Mouse (Mus musculus) embryonic facial prominence, embryonic 14.5 days (tissue): Measurements from ENCODE around the gene Birc5. TPM values are rescaled to one million over a fixed set of nuclear protein-coding genes. Genes with fewer than 3 reads are reported as not detected.

Source experiments
- ATAC-seq: fragments of 200-750 bp; cut with Nextera tagmentation; 2 replicates; pipeline ENCODE4 v1.8.0; 2017; ENCODE audit warnings: low read depth, moderate number of reproducible peaks, moderate TSS enrichment
- DNase-seq: peaks from one replicate; pipeline ENCODE4 v3.0.0-alpha.2; 2015; ENCODE audit warnings: low spot score
- H3K27ac ChIP-seq: fragments of 300-500 bp; sonication (generic); replicated peaks from 2 replicates; pipeline ENCODE4 v1.5.1; 2014; ENCODE audit warnings: low read depth, mild to moderate bottlenecking, low read length, moderate library complexity
- H3K27me3 ChIP-seq: fragments of 300-500 bp; sonication (generic); replicated peaks from 2 replicates; pipeline ENCODE4 v1.6.1; 2014; ENCODE audit warnings: low read length; ENCODE audit not compliant: control insufficient read depth, insufficient read depth
- H3K36me3 ChIP-seq: fragments of 300-500 bp; sonication (generic); 2 replicates; pipeline ENCODE4 v1.6.1; 2014; ENCODE audit warnings: low read length, mixed read lengths; ENCODE audit not compliant: control insufficient read depth, insufficient read depth
- H3K4me1 ChIP-seq: fragments of 300-500 bp; sonication (generic); 2 replicates; pipeline ENCODE4 v1.6.1; 2014; ENCODE audit warnings: antibody characterized with exemption, low read length; ENCODE audit not compliant: control insufficient read depth, insufficient read depth
- H3K4me2 ChIP-seq: fragments of 300-500 bp; sonication (generic); 2 replicates; pipeline ENCODE4 v1.6.1; 2014; ENCODE audit warnings: low read depth, mild to moderate bottlenecking, low read length, moderate library complexity, mixed read lengths
- H3K4me3 ChIP-seq: fragments of 300-500 bp; sonication (generic); 2 replicates; pipeline ENCODE4 v1.5.1; 2014; ENCODE audit warnings: low read depth, mild to moderate bottlenecking, low read length
- H3K9ac ChIP-seq: fragments of 300-500 bp; sonication (generic); 2 replicates; pipeline ENCODE4 v1.6.1; 2014; ENCODE audit warnings: low read depth, mild to moderate bottlenecking, low read length, moderate library complexity, mixed read lengths
- H3K9me3 ChIP-seq: fragments of 300-500 bp; sonication (generic); 2 replicates; pipeline ENCODE4 v1.6.1; 2016; ENCODE audit warnings: low read length; ENCODE audit not compliant: control insufficient read depth
- WGBS: fragments of 180-500 bp; shearing (Covaris S2); extraction: QIAGEN DNeasy Blood & Tissue Kit; methylation state at CpG from one replicate; pipeline ENCODE4 v1.1.7; 2014; 5-methylcytosine and 5-hydroxymethylcytosine counted together
- polyA plus RNA-seq: library from polyadenylated mRNA; unstranded; fragments of >200 nt; fragmentation: Nextera tagmentation; extraction: Ambion mirVana; gene quantifications from 2 replicates; pipeline ENCODE4 v1.2.1, GENCODE M21; 2014

Gene Birc5
- polyA plus RNA-seq, 1 experiment from 2014 or later: 229 TPM

DNA sequence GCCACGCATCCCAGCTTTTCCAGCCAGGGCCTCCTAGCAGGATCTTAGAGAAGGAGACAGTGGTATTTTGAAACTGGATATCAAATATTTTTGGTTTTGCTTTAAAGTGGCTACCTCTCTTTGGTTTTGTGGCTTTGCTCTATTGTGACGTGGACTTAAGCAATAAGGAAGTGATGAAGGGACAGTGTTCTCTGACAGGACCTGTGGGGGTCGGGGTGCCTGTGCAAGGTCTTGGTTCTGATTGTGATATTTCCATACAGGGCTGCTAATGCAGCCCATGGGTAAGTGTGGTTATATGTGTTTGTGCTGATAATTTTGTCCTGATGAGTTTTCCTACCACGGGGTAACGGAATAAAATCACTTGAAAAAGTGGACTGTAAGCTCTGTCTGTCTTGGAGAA lies 6.3 kb downstream of the Birc5 start:
- no peak overlapping the region for H3K27ac ChIP-seq
- H3K4me1 ChIP-seq: peaks cover 10% of the 10 kb centered on the region
- H3K9me3 ChIP-seq: no peaks in the 10 kb centered on the region
- H3K4me2 ChIP-seq: no peak overlapping the region
- no peak for ATAC-seq
- 93% methylated on average over 5 of the region's 5 CpGs for WGBS
- peaks cover 12% of the 10 kb centered on the region for H3K27me3 ChIP-seq
- H3K9ac ChIP-seq: no peak overlapping the region
- peaks cover 57% of the 10 kb centered on the region for H3K36me3 ChIP-seq
- DNase-seq: no peak
- H3K4me3 ChIP-seq: no peak overlapping the region

GRCm38 (mm10) chr11:117855975-117856374 lies 6.9 kb downstream of the Birc5 start:
- Histone ChIP-seq H3K4me1 (peaks cover 10% of the 10 kb centered on the region; the same call in 1 of the 2 replicates), H3K9me3 (no peaks in the 10 kb centered on the region), H3K36me3 (peaks cover 57% of the 10 kb centered on the region), H3K9ac (no peak overlapping the region), H3K4me2 (no peak overlapping the region), H3K27ac (no peak overlapping the region), H3K27me3 (peaks cover 18% of the 10 kb centered on the region), H3K4me3 (no peak overlapping the region)
- 81% methylated on average over 1 of the region's 1 CpGs for WGBS
- ATAC-seq (no peak), DNase-seq (no peak)

- DNase-seq (no peak), ATAC-seq (no peak)
- Histone ChIP-seq H3K36me3 (peaks cover 49% of the 10 kb centered on the region), H3K4me2 (no peak overlapping the region), H3K4me3 (no peak overlapping the region), H3K9ac (no peak overlapping the region), H3K9me3 (no peaks in the 10 kb centered on the region), H3K27ac (no peak overlapping the region), H3K27me3 (peaks cover 24% of the 10 kb centered on the region), H3K4me1 (peaks cover 8% of the 10 kb centered on the region; the same call in 1 of the 2 replicates)
- WGBS: 97% methylated on average over 10 of the region's 10 CpGs
Observed at GRCm38 (mm10) chr11:117857462-117857861, 8.4 kb downstream of the Birc5 start.

- Histone ChIP-seq H3K4me2 (no peak overlapping the region), H3K27ac (no peak overlapping the region), H3K9ac (no peak overlapping the region), H3K27me3 (peaks cover 32% of the 10 kb centered on the region), H3K4me1 (peaks cover 8% of the 10 kb centered on the region; the same call in 1 of the 2 replicates), H3K36me3 (peaks cover 40% of the 10 kb centered on the region), H3K4me3 (no peak overlapping the region), H3K9me3 (no peaks in the 10 kb centered on the region)
- ATAC-seq (no peak), DNase-seq (no peak)
- 53% methylated on average over 3 of the region's 3 CpGs for WGBS
Observed at GRCm38 (mm10) chr11:117858392-117858791, 9.3 kb downstream of the Birc5 start.

DNA sequence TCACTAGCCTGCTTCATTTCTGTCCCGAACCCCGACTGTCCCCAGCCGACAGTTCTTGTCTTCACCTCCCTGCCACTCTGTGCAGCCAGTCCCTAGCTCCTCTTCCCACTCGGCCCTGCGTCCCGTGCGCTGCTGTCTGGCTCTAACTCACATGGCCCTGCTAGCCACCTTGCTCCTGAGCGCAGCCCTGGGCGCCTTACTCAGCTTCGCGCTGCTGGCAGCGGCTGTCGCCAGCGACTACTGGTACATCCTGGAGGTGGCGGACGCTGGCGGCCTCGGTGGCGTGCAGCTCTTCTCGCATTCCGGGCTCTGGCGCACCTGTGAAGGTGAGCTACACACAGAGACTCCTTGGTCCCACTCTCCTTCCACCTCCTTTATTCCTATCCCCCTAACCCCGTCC lies 11.6 kb downstream of the Birc5 start, which contains the start of gene Tmem235:
Gene Tmem235 (plus strand): TSS at position 152 of the 400 bp plus-strand sequence.
- Histone ChIP-seq H3K9me3 (no peaks in the 10 kb centered on the region), H3K9ac (peak within 1 kb of the TSS; percentile 31; the same call in 1 of the 2 replicates), H3K36me3 (peaks cover 20% of the 10 kb centered on the region), H3K27me3 (peaks cover 39% of the 10 kb centered on the region), H3K27ac (no peak within 1 kb of the TSS), H3K4me2 (peak within 1 kb of the TSS; percentile 31), H3K4me3 (peak within 1 kb of the TSS; percentile 5; the same call in 1 of the 2 replicates), H3K4me1 (peaks cover 8% of the 10 kb centered on the region; the same call in 1 of the 2 replicates)
- 3% methylated on average over 23 of the region's 23 CpGs for WGBS
- DNase-seq: no peak
- no peak for ATAC-seq

DNA sequence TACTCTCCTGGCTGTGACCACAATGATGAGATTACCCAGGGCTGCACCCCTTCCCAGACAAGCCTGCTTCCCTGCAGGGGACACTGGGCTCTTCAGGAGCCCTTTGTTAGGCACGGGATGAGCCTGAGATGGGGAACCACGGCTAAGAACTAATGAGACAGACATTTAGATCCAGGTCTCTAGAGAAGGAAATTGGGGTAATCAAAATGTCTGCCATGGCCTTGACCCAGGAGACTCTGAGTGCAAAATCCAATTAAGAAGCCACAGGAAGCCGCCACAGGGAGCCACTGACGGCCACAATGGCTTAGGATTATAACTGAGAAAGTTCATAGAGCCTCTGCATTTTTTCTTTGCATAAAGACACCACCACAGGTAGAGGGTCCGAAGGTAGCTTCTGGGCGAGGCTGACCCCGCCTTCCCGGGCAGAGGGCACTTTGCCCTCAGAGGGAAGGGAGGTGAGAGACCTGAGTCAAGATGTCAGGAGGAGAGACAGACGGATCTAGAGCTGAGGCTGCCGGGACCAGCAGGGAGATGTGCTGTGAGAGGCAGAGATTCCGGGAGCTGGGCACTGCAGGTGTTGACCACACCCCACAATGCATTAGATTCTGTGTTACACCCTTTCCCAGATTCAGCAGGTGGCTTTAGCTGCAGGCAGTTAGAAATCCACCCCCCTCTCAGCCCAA lies 14.3 kb downstream of the Birc5 start:
- peaks cover 39% of the 10 kb centered on the region for H3K27me3 ChIP-seq
- H3K9me3 ChIP-seq: no peaks in the 10 kb centered on the region
- no peak overlapping the region for H3K27ac ChIP-seq
- 18% methylated on average over 11 of the region's 11 CpGs for WGBS
- H3K36me3 ChIP-seq: no peaks in the 10 kb centered on the region
- no peak for ATAC-seq
- no peak overlapping the region for H3K9ac ChIP-seq
- no peak overlapping the region for H3K4me3 ChIP-seq
- no peak for DNase-seq
- peaks cover 8% of the 10 kb centered on the region; the same call in 1 of the 2 replicates for H3K4me1 ChIP-seq
- H3K4me2 ChIP-seq: no peak overlapping the region

- H3K4me3 ChIP-seq: no peak overlapping the region
- peaks cover 32% of the 10 kb centered on the region for H3K27me3 ChIP-seq
- ATAC-seq: no peak
- H3K4me1 ChIP-seq: peaks cover 8% of the 10 kb centered on the region; the same call in 1 of the 2 replicates
- DNase-seq: no peak
- no peak overlapping the region for H3K9ac ChIP-seq
- H3K27ac ChIP-seq: no peak overlapping the region
- 65% methylated on average over 2 of the region's 2 CpGs for WGBS
- no peaks in the 10 kb centered on the region for H3K36me3 ChIP-seq
- H3K9me3 ChIP-seq: no peaks in the 10 kb centered on the region
- no peak overlapping the region for H3K4me2 ChIP-seq
Observed at GRCm38 (mm10) chr11:117864805-117865204, 15.8 kb downstream of the Birc5 start.

GRCm38 (mm10) chr11:117865988-117866387 lies 16.9 kb downstream of the Birc5 start:
- Histone ChIP-seq H3K9me3 (no peaks in the 10 kb centered on the region), H3K27ac (no peak overlapping the region), H3K9ac (peak overlapping the region; percentile 16; the same call in 1 of the 2 replicates), H3K4me1 (no peaks in the 10 kb centered on the region; the same call in 1 of the 2 replicates), H3K27me3 (peaks cover 21% of the 10 kb centered on the region), H3K4me3 (no peak overlapping the region), H3K4me2 (no peak overlapping the region), H3K36me3 (no peaks in the 10 kb centered on the region)
- WGBS: 21% methylated on average over 6 of the region's 6 CpGs
- DNase-seq (peak; percentile 70), ATAC-seq (peak; percentile 8; the same call in 1 of the 2 replicates)
